Mouse (Mus musculus) bone marrow, adult 2 months (tissue): Measurements from ENCODE around the gene Tulp4.
A peak's percentile ranks its signal among the peaks of the same experiment; 100 is the strongest.

Experiments
- CTCF ChIP-seq: fragments of 200-500 bp; IDR thresholded peaks from 2 replicates; pipeline ENCODE4 v1.5.1; 2011; ENCODE audit warnings: low read length, control low read depth; ENCODE audit not compliant: control insufficient read depth, insufficient read depth
- POLR2A ChIP-seq: fragments of 200-500 bp; IDR thresholded peaks from 2 replicates; pipeline ENCODE4 v1.6.1; 2011; ENCODE audit warnings: low read depth, mild to moderate bottlenecking, control low read depth, low read length, borderline replicate concordance; ENCODE audit not compliant: control insufficient read depth

DNA sequence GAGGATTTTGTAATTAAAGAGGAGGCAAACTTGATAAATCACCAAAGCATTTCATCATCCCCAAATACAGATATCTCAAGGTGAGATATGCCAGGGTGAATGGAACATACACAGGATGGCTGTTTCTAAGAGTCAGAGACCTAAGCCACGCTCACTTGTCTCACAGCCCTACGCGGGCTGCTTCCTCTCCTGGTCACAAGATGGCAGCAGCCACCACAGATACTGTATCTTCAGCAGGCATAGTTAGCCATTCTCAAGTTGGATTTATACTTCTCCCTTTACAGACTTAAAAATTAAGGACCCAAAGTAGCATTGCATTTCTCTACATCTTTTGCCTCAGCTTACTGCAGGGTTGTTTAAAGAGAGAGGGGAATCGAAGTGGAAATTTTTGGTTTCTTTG, 8.4 kb upstream of the Tulp4 start:
- TF ChIP-seq CTCF (peak; percentile 77), POLR2A (no peak)
